Mouse (Mus musculus): ENCODE data around the gene Otoa.
A peak's percentile ranks its signal among the peaks of the same experiment; 100 is the strongest.

The Otoa gene

DNA sequence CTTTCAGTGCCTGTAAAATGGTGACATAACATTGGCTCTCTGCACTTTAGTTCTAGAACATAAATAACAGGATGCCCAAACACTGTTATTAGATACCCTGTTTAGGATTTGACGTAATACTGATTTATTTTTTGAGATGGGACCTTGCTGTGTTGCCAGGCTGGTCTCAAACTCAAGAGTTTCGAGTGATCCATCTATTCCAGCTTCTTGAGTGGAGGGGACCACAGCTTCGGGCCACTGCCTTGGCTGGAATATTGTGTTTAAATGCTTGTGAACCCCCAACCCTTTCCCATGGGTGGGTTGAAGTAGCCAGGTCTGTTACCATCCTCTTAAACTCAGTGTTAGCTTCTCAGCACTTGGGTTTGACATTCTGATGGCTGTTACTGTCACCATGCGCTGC is at the start of gene Otoa:
Gene Otoa, plus strand, starts transcription at position 301 of the 400 bp plus-strand sequence.
- DNase-seq (ENCODE audit: low spot score) = no peak

- peak; percentile 95 for DNase-seq (ENCODE audit: low spot score)
Measured at GRCm38 (mm10) chr7:121033856-121034652, 47.4 kb upstream of the Otoa start, which contains the start of gene Mettl9. Mettl9 (plus strand) TSS chr7:121034445.

- DNase-seq (ENCODE audit: low spot score) = no peak
Measured at GRCm38 (mm10) chr7:121034701-121035141, 46.7 kb upstream of the Otoa start.

- DNase-seq (ENCODE audit: low spot score) = peak; percentile 63
Measured at GRCm38 (mm10) chr7:121035161-121035721, 46.2 kb upstream of the Otoa start.

GRCm38 (mm10) chr7:121040595-121040994 is 40.9 kb upstream of the Otoa start:
- DNase-seq (ENCODE audit: low spot score) = no peak

DNA sequence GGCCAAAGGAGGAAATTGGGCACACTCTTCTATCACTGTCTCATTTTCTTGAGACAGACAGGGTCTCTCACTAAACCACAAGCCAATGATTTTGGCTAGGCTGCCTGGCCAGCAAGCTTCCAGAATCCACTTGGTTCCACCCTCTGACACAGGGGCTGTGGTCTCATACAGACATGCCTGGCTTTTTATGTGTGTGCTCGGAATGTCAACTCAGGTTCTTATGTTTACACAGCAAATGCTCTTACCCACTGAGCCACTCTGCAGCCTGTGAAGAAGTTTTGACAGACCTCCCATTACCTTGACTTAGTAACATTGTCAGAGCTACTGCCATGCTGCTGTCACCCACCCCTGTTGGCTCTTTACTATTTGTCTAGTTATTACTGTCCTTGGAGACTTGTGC is 39.5 kb upstream of the Otoa start:
- no peak for DNase-seq (ENCODE audit: low spot score)

DNA sequence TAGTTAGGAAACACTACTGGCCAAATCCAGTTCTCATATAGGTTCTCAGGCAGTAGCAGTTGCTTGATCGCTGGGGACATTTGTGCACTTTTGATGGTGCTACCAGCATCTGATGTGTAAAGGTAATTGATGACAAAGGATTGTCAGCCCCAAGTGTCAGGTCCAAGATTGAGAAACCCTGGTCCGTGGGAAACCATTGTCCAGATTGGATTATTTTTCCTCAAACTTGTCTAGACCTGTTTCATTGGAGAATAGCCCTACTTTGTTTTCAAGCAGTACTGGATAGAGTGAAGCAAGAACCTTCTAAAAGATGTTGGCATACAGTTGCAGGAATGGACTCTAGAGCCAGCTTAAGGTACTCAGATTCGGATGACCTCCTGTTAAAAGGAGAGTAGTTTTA is 38.4 kb upstream of the Otoa start:
- DNase-seq (ENCODE audit: low spot score) = no peak

DNA sequence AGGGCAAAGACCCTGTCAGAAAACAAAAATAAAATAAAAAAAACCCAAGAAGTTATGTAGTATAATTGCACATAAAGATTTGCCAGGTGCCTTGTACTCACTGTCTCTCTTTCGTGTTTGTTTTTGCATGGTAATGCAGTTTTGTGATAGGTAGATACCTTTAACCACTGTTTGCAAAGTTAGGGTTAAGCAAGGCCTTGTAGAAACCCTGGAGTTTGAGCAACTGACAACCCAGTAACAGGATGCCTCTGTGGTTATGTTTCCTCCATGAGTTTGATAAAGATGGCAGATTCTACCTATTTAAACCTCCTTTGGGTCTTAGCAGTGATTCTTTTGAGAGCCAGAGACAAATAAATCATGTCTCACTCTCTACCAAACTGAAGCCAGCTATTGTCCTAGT is 37.9 kb upstream of the Otoa start:
- DNase-seq (ENCODE audit: low spot score) = no peak

- DNase-seq (ENCODE audit: low spot score) = no peak
Measured at GRCm38 (mm10) chr7:121044251-121044650, 37.2 kb upstream of the Otoa start.

GRCm38 (mm10) chr7:121045671-121046453 is 35.6 kb upstream of the Otoa start:
- no peak for DNase-seq (ENCODE audit: low spot score)

GRCm38 (mm10) chr7:121047624-121048023 is 33.8 kb upstream of the Otoa start:
- no peak for DNase-seq (ENCODE audit: low spot score)

DNA sequence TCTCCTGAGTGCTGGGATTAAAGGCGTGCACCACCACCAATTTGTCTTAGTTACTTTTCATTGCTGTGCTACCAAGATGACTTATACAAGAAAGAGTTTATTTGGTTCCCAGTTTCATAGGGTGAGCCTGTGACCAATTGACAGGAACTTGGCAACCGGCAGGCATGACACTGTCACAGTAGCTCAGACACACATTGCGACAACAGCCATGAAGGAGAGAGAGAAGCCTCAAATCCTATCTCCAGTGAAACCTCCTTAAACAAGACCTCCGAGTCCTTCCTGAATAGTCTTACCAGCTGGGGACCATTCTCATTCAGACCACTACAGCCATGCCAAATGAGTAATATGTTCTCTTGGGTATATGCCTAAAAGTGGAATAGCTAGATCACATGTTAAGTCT is 28.4 kb upstream of the Otoa start:
- no peak for DNase-seq (ENCODE audit: low spot score)

GRCm38 (mm10) chr7:121059477-121060218 is 21.8 kb upstream of the Otoa start:
- DNase-seq (ENCODE audit: low spot score) = no peak

GRCm38 (mm10) chr7:121064309-121064708 is 17.1 kb upstream of the Otoa start:
- no peak for DNase-seq (ENCODE audit: low spot score)

DNA sequence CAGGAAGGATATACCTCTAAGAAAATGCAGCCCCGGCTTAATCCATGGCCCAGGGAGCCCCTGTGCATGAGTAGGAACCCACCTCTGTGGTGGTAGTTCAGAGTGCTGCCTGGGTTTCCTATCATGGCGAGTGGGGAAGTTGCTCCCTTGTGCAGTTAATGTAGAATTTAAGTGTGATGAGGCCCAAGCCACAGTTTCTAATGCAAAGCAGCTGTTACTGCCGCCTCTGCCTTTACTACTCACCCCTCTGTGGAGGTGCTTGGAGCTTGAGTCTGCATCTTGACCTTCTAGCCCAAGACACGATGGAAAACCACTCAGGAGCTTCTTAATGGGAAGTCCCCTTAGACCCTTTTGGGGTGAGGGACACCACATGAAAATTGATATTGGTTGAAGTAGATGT is 10.2 kb upstream of the Otoa start:
- no peak for DNase-seq (ENCODE audit: low spot score)

GRCm38 (mm10) chr7:121072506-121072905 is 8.9 kb upstream of the Otoa start:
- no peak for DNase-seq (ENCODE audit: low spot score)

DNA sequence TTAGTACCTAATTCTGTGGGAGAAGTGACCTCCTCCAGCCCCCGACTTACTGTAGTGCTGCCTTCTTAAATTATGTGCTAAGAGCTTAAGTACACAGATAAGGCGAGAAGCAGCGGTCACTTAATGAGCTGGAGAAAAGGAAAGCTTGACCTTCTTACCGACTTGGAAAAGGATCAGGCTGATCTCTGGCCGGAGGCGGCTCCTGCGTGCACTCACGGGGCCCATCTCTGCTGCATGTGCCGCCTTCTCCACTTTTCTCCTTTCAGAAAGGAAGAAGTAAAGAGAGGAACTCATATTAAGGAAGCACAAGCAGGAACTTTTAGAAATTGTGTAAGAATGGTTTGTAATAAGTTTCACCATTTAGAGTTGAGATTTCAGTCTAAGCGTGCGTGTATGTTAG is 7.2 kb upstream of the Otoa start, which contains the start of gene Igsf6:
Gene Igsf6, minus strand, starts transcription at position 292 of the 400 bp plus-strand sequence.
- DNase-seq (ENCODE audit: low spot score) = no peak

- no peak for DNase-seq (ENCODE audit: low spot score)
Measured at GRCm38 (mm10) chr7:121074801-121075400, 6.5 kb upstream of the Otoa start.

DNA sequence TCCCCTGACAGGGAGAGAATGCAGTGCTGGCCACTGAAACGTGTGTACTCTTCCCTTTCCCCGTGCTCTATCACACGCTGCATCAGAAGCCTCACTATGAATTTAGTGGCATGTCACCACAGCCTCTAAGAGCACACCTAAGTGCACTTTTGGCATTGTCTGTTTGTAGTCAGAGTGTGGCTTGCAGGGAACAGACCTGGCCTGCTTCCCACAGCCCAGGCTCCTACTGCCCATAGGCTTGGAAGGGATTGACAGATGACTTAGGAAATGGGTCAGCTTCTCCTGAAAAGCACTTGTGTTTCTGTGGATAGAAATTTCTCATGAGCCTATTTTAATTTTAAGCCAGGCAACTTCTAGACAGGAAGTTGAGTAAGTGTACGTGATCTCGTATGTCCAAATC is 6.0 kb upstream of the Otoa start:
- no peak for DNase-seq (ENCODE audit: low spot score)

GRCm38 (mm10) chr7:121077311-121077710 is 4.1 kb upstream of the Otoa start:
- DNase-seq (ENCODE audit: low spot score) = no peak

DNA sequence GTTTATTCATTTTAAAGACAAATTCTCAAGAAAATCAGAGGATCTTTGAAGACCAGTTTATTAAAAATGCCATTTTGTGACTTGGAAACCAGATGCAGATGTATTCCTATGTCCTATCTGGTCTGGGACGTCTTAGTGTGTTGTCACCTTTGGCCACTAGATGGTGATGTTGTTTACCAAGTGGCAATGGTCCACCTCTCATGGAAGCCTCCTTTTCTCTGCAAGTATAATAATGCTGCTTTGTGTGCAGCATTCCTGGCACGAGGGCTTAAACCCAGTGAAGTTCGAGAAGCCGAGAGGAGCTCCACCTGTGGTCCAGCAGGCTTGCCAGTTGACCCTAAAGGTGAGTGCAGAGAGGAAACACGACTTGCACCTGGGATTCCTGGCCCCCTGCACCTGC is 3.6 kb upstream of the Otoa start:
- peak; percentile 89 for DNase-seq (ENCODE audit: low spot score)

DNA sequence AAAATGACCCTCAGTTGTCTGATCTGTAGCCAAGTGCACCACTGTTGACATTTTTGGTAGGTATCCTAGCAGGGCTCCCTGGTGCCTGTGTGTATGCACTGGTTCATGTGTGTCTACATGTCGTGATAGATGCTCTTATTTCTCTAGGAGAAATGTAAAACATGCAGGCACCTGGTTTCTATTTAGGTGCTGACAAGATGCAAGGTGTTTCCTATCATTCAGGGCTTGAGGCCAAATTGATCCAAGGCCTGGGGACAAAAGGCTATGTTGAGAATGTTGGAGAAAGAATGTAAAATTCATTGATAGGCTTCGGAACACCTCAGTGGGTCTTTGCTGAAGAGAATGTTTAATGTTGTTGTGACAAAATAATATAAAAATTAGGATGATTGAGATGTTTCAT is 366 bp downstream of the Otoa start:
- no peak for DNase-seq (ENCODE audit: low spot score)

All from retina, embryonic 14.5 days (tissue).